Mouse (Mus musculus): ENCODE data around the gene Ankrd11. TPM values are rescaled to one million over a fixed set of nuclear protein-coding genes. Genes with fewer than 3 reads are reported as not detected.

Gene Ankrd11
- total RNA-seq, 2 experiments from 2014 or later, result 164 to 171 TPM

GRCm38 (mm10) chr8:123004033-123004922 lies 37.8 kb downstream of the Ankrd11 start:
- DNase-seq, result no peak

- no peak for DNase-seq
These were observed 41.8 kb downstream of the Ankrd11 start for GRCm38 (mm10) chr8:123000311-123000710.

- no peak for DNase-seq
These were observed 44.1 kb downstream of the Ankrd11 start for GRCm38 (mm10) chr8:122997963-122998362.

- DNase-seq, result no peak
These were observed 48.3 kb downstream of the Ankrd11 start for GRCm38 (mm10) chr8:122993740-122994139.

DNA sequence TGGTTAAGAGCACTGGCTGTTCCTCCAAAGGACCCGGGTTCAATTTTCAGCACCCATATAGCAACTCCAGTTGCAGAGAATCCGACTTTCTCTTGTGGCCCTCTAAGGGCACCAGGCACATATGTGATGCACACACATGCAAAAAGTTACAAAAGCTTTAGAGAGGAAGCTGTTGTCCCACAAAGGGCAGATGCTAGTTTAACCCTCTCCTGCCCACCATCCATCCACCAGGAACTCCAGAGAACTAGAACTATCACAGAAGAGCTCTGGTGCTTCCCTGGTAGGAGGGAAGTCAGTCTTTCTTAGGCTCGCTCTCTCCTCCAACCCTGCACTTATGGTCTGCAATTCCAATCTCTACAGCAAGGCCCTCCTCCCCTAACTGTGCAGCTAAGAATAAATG lies 49.0 kb downstream of the Ankrd11 start:
- no peak for DNase-seq

- DNase-seq, result no peak
These were observed 49.8 kb downstream of the Ankrd11 start for GRCm38 (mm10) chr8:122992296-122992695.

DNA sequence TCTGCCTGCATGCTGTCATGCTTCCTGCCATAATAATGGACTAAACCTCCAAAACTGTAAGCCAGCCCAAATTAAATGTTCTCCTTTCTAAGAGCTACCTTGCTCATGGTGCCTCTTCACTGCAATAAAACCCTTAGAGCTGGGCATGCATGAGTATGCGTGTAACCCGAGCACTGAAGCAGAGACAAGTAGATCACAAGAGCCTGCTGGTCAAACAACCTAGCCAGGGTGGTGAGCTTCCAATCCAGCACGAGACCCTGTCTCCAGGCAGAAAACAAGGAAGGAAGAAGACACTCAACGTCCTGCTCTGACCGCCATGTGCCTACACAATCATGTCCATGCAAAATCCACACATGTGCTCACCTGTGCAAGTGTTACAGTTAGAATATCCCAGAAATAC lies 50.7 kb downstream of the Ankrd11 start:
- no peak for DNase-seq

GRCm38 (mm10) chr8:122989976-122990375 lies 52.1 kb downstream of the Ankrd11 start:
- no peak for DNase-seq

- DNase-seq, result no peak
These were observed 53.1 kb downstream of the Ankrd11 start for GRCm38 (mm10) chr8:122988955-122989354.

DNA sequence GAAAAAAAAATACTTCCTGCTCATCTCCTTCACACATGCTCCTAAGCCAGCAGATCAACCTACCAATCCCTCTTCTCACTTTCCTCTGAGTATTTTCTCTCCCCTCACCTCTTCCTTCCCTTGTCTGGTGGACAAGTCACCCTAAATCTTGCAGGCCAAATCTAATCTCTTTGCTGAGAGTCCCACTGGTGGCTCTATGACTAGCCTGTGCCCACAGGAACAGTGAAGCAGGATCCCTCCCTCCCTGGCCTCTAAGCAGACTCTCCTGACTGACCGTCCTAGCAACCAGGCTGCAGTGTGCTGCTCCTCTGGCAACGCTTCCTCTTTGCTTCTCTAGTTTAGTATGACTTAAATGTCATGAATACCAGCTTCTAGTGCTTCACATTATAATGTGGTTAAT lies 54.8 kb downstream of the Ankrd11 start:
- DNase-seq, result no peak

GRCm38 (mm10) chr8:122986501-122987184 lies 55.4 kb downstream of the Ankrd11 start:
- no peak for DNase-seq

GRCm38 (mm10) chr8:122984175-122984574 lies 57.9 kb downstream of the Ankrd11 start:
- no peak for DNase-seq

- no peak for DNase-seq
These were observed 58.7 kb downstream of the Ankrd11 start for GRCm38 (mm10) chr8:122983178-122983942.

DNA sequence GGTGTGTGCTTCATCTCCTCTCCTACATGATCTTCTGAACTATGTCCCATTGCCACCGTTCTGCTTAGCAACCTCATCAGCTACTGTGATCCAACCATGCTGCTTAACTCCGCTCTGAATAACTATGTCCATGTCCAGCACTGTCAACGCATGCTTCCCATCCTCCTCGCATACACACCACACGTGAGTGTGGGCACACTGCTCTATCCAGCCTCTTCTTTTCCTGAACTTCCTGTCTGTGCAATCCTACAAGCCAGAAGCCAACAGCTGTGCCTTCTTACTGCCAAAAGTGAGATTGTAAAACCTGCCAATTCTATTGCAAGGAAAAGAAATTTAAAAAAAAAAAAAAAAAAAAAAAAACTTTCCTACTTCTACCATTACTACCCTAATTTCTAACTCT lies 60.4 kb downstream of the Ankrd11 start:
- no peak for DNase-seq

GRCm38 (mm10) chr8:122979865-122980509 lies 62.1 kb downstream of the Ankrd11 start:
- DNase-seq, result no peak

- no peak for DNase-seq
These were observed 62.7 kb downstream of the Ankrd11 start for GRCm38 (mm10) chr8:122979424-122979823.

GRCm38 (mm10) chr8:122976046-122976445 lies 66.0 kb downstream of the Ankrd11 start:
- DNase-seq, result no peak

- no peak for DNase-seq
These were observed 72.0 kb downstream of the Ankrd11 start for GRCm38 (mm10) chr8:122969964-122970620.

- DNase-seq, result peak in 1 of 2 experiments; percentile 37
These were observed 73.9 kb downstream of the Ankrd11 start for GRCm38 (mm10) chr8:122968145-122968544.

DNA sequence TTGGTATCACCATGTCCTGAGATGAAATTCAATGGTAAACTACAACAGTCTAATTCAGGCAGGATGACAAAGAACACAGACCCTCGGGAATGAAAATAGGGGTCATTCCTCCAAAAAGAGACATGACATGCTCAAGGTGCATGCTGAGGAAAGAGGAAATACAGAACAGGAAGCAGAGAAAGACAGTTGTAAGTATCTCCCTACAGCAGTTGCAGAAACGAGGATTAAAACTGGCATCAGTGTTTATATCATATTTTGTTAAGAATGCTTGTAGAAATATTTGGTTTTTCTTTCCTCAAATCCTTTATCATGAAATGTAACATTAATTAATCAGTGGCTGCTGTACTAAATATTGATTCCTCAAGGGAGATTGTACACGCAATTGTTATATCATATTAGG lies 75.4 kb downstream of the Ankrd11 start:
- DNase-seq, result no peak

- DNase-seq, result no peak
These were observed 80.0 kb downstream of the Ankrd11 start for GRCm38 (mm10) chr8:122962046-122962445.

GRCm38 (mm10) chr8:122961458-122961857 lies 80.6 kb downstream of the Ankrd11 start:
- no peak for DNase-seq
